Mouse (Mus musculus) neural tube, embryonic 11.5 days (tissue): Measurements from ENCODE around the gene Ash1l. TPM values are rescaled to one million over a fixed set of nuclear protein-coding genes. Genes with fewer than 3 reads are reported as not detected.

Experiments used
- polyA plus RNA-seq: library from polyadenylated mRNA; unstranded; fragments of >200 nt; fragmentation: Nextera tagmentation; extraction: Ambion mirVana; gene quantifications from 2 replicates; pipeline ENCODE4 v1.2.1, GENCODE M21; 2014

The Ash1l gene
- polyA plus RNA-seq, 1 experiment from 2014 or later: 12.3 TPM

Other genes starting within 250 kb of the Ash1l start
- gene Rit1, start 233.8 kb upstream of the Ash1l start, polyA plus RNA-seq: 50.3 and 52.3 TPM in 2 replicates
- gene Syt11, start 175.5 kb upstream of the Ash1l start, polyA plus RNA-seq: 153 and 172 TPM in 2 replicates
- gene Gon4l, start 115.4 kb upstream of the Ash1l start, polyA plus RNA-seq: 18.3 and 18.7 TPM in 2 replicates
- 55.5 and 56.4 TPM in 2 replicates for gene Msto1, start 36.6 kb upstream of the Ash1l start, polyA plus RNA-seq
- 165 and 168 TPM in 2 replicates for gene Dap3, start 559 bp downstream of the Ash1l start, polyA plus RNA-seq
- 39.2 and 48.9 TPM in 2 replicates for gene Rusc1, start 142.7 kb downstream of the Ash1l start, polyA plus RNA-seq
- gene Gm43738, start 150.5 kb downstream of the Ash1l start, polyA plus RNA-seq: 0.12 TPM in 1 of 2 replicates, not detected in the other
- gene Fdps, start 151.3 kb downstream of the Ash1l start, polyA plus RNA-seq: 384 TPM in 2 replicates
- gene Pklr, start 185.5 kb downstream of the Ash1l start, polyA plus RNA-seq: 1.5 and 2.4 TPM in 2 replicates
- 5.2 and 7.5 TPM in 2 replicates for gene Hcn3, start 209.6 kb downstream of the Ash1l start, polyA plus RNA-seq
- 26.5 and 32.3 TPM in 2 replicates for gene Clk2, start 214.2 kb downstream of the Ash1l start, polyA plus RNA-seq
- gene Scamp3, start 226.9 kb downstream of the Ash1l start, polyA plus RNA-seq: 91.2 and 92.8 TPM in 2 replicates
- gene Fam189b, start 232.5 kb downstream of the Ash1l start, polyA plus RNA-seq: 32.5 and 36.9 TPM in 2 replicates